Mouse (Mus musculus) heart, embryonic 11.5 days (tissue): ENCODE results near the gene Nupl2. TPM values are rescaled to one million over a fixed set of nuclear protein-coding genes. Genes with fewer than 3 reads are reported as not detected.

ENCODE experiments used
- polyA plus RNA-seq: library from polyadenylated mRNA; unstranded; fragments of >200 nt; fragmentation: Nextera tagmentation; extraction: Ambion mirVana; gene quantifications from 2 replicates; pipeline ENCODE4 v1.2.1, GENCODE M21; 2014

Gene Nupl2
- polyA plus RNA-seq, 1 experiment from 2014 or later, result 14.6 TPM

Other genes with a start within 250 kb of the Nupl2 start
- 32.7 and 41.2 TPM in 2 replicates for gene Fam126a, start 134.3 kb upstream of the Nupl2 start, polyA plus RNA-seq
- 39.0 and 50.4 TPM in 2 replicates for gene Klhl7, start 64.4 kb upstream of the Nupl2 start, polyA plus RNA-seq
- gene Kcnh2, start 186.6 kb downstream of the Nupl2 start, polyA plus RNA-seq, result 19.4 and 20.8 TPM in 2 replicates
- gene Nos3, start 199.8 kb downstream of the Nupl2 start, polyA plus RNA-seq, result 21.5 and 30.4 TPM in 2 replicates
- 0.49 and 1.5 TPM in 2 replicates for gene Atg9b, start 227.2 kb downstream of the Nupl2 start, polyA plus RNA-seq
- 44.6 and 53.1 TPM in 2 replicates for gene Abcb8, start 228.7 kb downstream of the Nupl2 start, polyA plus RNA-seq
- 0.20 TPM in 1 of 2 replicates, not detected in the other for gene Asic3, start 248.4 kb downstream of the Nupl2 start, polyA plus RNA-seq